Mouse (Mus musculus) forebrain, embryonic 16.5 days (tissue): ENCODE data around the gene Ncf2. TPM values are rescaled to one million over a fixed set of nuclear protein-coding genes. Genes with fewer than 3 reads are reported as not detected.

ENCODE experiments used
- ATAC-seq: fragments of 200-750 bp; cut with Nextera tagmentation; 2 replicates; pipeline ENCODE4 v1.8.0; 2017; ENCODE audit warnings: mild to moderate bottlenecking, moderate library complexity
- H3K27ac ChIP-seq: fragments of 300-500 bp; sonication (generic); 2 replicates; pipeline ENCODE4 v1.5.1; 2014; ENCODE audit warnings: low read length, control low read depth
- H3K27me3 ChIP-seq: fragments of 300-500 bp; sonication (generic); replicated peaks from 2 replicates; pipeline ENCODE4 v1.6.1; 2014; ENCODE audit warnings: low read length; ENCODE audit not compliant: control insufficient read depth, insufficient read depth
- H3K36me3 ChIP-seq: fragments of 300-500 bp; sonication (generic); 2 replicates; pipeline ENCODE4 v1.6.1; 2014; ENCODE audit not compliant: control insufficient read depth, insufficient read depth
- H3K4me1 ChIP-seq: fragments of 300-500 bp; sonication (generic); replicated peaks from 2 replicates; pipeline ENCODE4 v1.6.1; 2014; ENCODE audit warnings: low read length; ENCODE audit not compliant: control insufficient read depth, insufficient read depth
- H3K4me2 ChIP-seq: fragments of 300-500 bp; sonication (generic); 2 replicates; pipeline ENCODE4 v1.6.1; 2014; ENCODE audit warnings: mild to moderate bottlenecking, low read length, control low read depth
- H3K4me3 ChIP-seq: fragments of 300-500 bp; sonication (generic); replicated peaks from 2 replicates; pipeline ENCODE4 v1.5.1; 2014; ENCODE audit warnings: mild to moderate bottlenecking, low read length, control low read depth
- H3K9ac ChIP-seq: fragments of 300-500 bp; sonication (generic); replicated peaks from 2 replicates; pipeline ENCODE4 v1.6.1; 2014; ENCODE audit warnings: low read depth, low read length, control low read depth
- H3K9me3 ChIP-seq: fragments of 300-500 bp; sonication (generic); 2 replicates; pipeline ENCODE4 v1.6.1; 2016; ENCODE audit warnings: low read length; ENCODE audit not compliant: control insufficient read depth
- WGBS: fragments of 180-500 bp; shearing (Covaris S2); extraction: QIAGEN DNeasy Blood & Tissue Kit; methylation state at CpG from one replicate; pipeline ENCODE4 v1.1.7; 2014; 5-methylcytosine and 5-hydroxymethylcytosine counted together
- polyA plus RNA-seq: library from polyadenylated mRNA; unstranded; fragments of >200 nt; fragmentation: Nextera tagmentation; extraction: Ambion mirVana; gene quantifications from 2 replicates; pipeline ENCODE4 v1.2.1, GENCODE M21; 2015

Ncf2 gene
- polyA plus RNA-seq, 1 experiment from 2014 or later = 2.2 TPM

DNA sequence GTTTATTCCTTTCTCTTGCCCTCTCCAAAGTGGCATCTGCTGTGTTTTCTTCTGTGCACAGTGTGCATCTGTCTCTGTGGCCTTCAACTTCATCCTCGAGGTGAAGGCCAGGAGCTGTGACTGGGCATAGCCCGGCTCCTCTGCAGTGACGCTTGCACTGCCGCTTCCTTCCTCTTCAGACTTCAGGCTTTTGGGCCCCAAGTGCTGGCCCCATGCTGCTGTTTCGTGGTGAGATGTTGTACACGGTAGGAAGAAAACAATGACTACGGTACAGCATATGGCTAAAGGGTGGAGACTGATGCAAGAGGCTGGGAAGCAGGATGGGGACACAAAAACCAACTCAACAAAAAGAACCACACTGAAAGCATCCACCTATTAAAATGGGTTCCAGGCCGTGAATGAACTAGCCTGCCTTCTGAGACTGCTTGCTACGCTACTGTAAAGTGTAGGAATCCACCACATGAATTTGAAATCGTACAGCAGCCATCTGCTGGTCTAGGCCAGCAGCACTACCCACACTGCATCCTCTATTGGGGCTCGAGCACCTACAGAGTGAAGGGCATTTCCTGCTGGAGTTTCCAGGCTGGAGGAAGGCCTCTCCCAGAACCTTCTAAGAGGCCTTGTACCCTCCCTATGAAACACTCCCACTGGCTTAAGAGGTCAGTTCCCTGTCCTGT is 38.2 kb downstream of the Ncf2 start:
- Histone ChIP-seq H3K4me3 (no peak overlapping the region), H3K36me3 (peaks cover 28% of the 10 kb centered on the region)
- WGBS = 84% methylated on average over 11 of the region's 11 CpGs

DNA sequence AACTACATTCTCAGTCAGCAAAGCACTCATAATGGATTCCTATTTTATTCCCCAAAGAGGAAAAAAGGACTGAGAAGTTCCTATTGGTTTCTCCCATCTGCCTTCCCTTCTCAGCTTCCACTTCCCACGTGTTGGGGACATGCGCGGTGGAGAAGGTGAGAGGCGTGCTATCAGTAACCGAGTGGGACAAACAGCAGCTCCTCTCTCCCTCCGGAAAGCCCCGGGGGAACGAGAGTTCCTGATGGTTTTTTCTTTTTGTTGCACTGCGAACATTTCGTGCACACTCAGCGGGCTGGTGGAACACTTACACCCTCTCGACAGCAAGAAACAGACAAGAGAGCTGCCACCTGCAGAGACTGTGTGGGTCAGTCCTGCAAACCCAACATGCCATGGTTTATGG is 38.8 kb downstream of the Ncf2 start:
- H3K4me1 ChIP-seq = no peaks in the 10 kb centered on the region
- peaks cover 35% of the 10 kb centered on the region for H3K36me3 ChIP-seq
- no peak overlapping the region for H3K27ac ChIP-seq
- H3K9me3 ChIP-seq = no peaks in the 10 kb centered on the region
- H3K4me2 ChIP-seq = no peak overlapping the region
- 94% methylated on average over 12 of the region's 12 CpGs for WGBS
- H3K9ac ChIP-seq = no peak overlapping the region
- ATAC-seq = no peak
- no peaks in the 10 kb centered on the region for H3K27me3 ChIP-seq
- H3K4me3 ChIP-seq = no peak overlapping the region

More for the DNA sequence above, 38.2 kb downstream of the Ncf2 start:
- Histone ChIP-seq H3K27me3 (no peaks in the 10 kb centered on the region), H3K4me1 (no peaks in the 10 kb centered on the region), H3K4me2 (no peak overlapping the region), H3K9ac (no peak overlapping the region), H3K27ac (no peak overlapping the region), H3K9me3 (no peaks in the 10 kb centered on the region)
- no peak for ATAC-seq

DNA sequence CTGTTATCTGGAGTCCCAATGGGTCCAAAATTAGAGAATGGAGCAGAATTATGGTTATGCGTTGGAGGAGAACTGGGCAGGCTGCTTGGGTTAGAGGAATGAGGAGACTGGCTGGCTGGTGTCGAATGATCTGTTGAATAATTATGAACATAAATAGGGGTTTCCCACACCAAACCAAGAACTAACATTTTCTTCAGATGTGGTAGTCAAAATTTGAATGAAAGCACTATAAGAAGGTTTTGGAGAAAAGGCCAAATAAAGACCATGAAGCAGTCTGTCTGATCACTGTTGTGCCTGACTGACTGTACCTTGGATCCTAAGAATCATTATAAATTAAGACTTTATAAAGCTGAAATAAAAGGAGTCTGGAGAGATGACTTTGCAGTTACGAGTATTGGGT is 40.3 kb downstream of the Ncf2 start:
- 97% methylated on average over 3 of the region's 3 CpGs for WGBS
- Histone ChIP-seq H3K9ac (no peak overlapping the region), H3K36me3 (peaks cover 40% of the 10 kb centered on the region), H3K4me3 (no peak overlapping the region), H3K4me2 (no peak overlapping the region), H3K27ac (no peak overlapping the region), H3K9me3 (no peaks in the 10 kb centered on the region), H3K27me3 (no peaks in the 10 kb centered on the region), H3K4me1 (no peaks in the 10 kb centered on the region)
- no peak for ATAC-seq

GRCm38 (mm10) chr1:152841057-152841456 is 41.1 kb downstream of the Ncf2 start:
- Histone ChIP-seq H3K27me3 (no peaks in the 10 kb centered on the region), H3K4me1 (no peaks in the 10 kb centered on the region), H3K9ac (no peak overlapping the region), H3K36me3 (peaks cover 44% of the 10 kb centered on the region), H3K4me2 (no peak overlapping the region), H3K27ac (no peak overlapping the region), H3K4me3 (no peak overlapping the region), H3K9me3 (no peaks in the 10 kb centered on the region)
- WGBS = 90% methylated on average over 2 of the region's 2 CpGs
- ATAC-seq = no peak

GRCm38 (mm10) chr1:152844634-152845033 is 44.6 kb downstream of the Ncf2 start:
- 95% methylated on average over 1 of the region's 1 CpGs for WGBS
- H3K27me3 ChIP-seq = no peaks in the 10 kb centered on the region
- no peak for ATAC-seq

DNA sequence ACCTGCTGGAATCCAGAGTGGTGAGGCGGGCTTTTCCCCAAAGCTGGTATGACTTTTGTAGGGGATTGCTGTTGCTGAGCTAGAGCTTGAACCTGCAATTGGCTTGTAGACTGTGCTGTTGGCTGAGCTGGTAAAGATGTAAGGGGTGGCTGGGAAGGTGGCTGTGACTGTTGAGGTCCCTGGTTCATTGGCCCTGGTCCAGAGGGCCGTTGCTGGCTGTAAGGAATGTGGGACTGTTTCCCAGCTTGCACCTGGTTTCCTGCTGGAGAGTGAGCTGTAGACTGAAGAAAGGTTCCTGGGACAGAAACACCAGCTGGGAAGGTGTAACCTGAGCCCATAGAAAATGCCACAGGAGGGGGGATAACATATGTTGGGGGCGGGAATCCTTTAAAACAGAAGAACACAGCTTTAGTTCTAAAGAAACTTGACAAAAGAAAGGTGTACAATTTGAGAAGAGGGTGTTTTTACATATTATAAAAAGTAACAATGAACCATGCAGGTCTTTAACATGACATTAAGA is 45.3 kb downstream of the Ncf2 start:
- Histone ChIP-seq H3K9me3 (no peaks in the 10 kb centered on the region), H3K4me3 (no peak overlapping the region), H3K27me3 (no peaks in the 10 kb centered on the region), H3K4me1 (no peaks in the 10 kb centered on the region), H3K27ac (no peak overlapping the region), H3K4me2 (no peak overlapping the region), H3K36me3 (peaks cover 51% of the 10 kb centered on the region), H3K9ac (no peak overlapping the region)
- ATAC-seq = no peak
- WGBS = 80% methylated on average over 3 of the region's 3 CpGs

More at GRCm38 (mm10) chr1:152844634-152845033, 44.6 kb downstream of the Ncf2 start:
- no peaks in the 10 kb centered on the region for H3K4me1 ChIP-seq
- no peak overlapping the region for H3K4me3 ChIP-seq
- no peak overlapping the region for H3K27ac ChIP-seq
- H3K4me2 ChIP-seq = no peak overlapping the region
- no peaks in the 10 kb centered on the region for H3K9me3 ChIP-seq
- H3K9ac ChIP-seq = no peak overlapping the region
- peaks cover 56% of the 10 kb centered on the region for H3K36me3 ChIP-seq

DNA sequence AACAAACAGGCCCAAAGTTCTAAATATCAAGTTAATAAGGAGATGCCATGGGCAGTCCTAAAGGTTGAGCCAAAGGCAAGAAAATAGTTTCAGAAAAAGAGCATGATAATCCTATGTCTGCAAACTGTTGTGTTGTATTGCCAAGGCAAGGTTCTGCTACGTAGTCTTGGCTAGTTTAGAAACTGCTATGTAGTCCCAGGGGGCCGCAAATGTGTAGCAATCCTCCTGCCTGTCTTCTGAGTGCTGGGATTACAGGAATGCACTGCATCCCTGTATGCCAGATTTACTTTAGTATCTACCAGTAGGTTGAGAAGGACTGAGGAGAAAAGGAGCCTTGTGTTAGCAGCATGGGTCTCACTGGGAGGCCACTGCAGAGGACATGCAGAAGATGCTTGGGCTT is 46.9 kb downstream of the Ncf2 start:
- no peaks in the 10 kb centered on the region for H3K27me3 ChIP-seq
- no peak for ATAC-seq
- no peak overlapping the region for H3K4me3 ChIP-seq
- no peak overlapping the region for H3K4me2 ChIP-seq
- H3K9ac ChIP-seq = no peak overlapping the region
- H3K27ac ChIP-seq = no peak overlapping the region
- WGBS = 92% methylated on average over 2 of the region's 2 CpGs
- no peaks in the 10 kb centered on the region for H3K9me3 ChIP-seq
- H3K36me3 ChIP-seq = peaks cover 40% of the 10 kb centered on the region
- H3K4me1 ChIP-seq = no peaks in the 10 kb centered on the region

DNA sequence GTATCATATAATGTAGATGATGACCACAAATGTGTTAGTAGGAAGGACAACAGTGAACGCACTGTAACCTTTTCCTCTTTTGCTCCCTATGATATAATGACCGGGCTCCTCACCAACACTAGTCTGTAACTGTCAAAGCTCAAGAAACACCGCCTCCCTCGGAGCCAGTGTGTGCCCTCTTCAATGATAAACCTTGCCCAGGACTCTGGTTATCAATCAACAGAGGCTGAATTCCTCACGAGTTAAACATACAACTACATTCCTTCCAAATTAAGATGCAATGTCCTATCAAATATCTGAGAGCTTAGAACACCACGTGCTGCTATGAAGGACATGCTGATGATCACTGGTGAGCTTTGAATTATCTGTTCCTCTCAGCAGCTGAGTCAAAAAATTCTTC is 69.9 kb downstream of the Ncf2 start:
- no peak overlapping the region for H3K27ac ChIP-seq
- H3K27me3 ChIP-seq = no peaks in the 10 kb centered on the region
- H3K9ac ChIP-seq = no peak overlapping the region
- 97% methylated on average over 6 of the region's 6 CpGs for WGBS
- H3K4me3 ChIP-seq = no peak overlapping the region
- no peaks in the 10 kb centered on the region for H3K9me3 ChIP-seq
- no peaks in the 10 kb centered on the region for H3K4me1 ChIP-seq
- peaks cover 9% of the 10 kb centered on the region for H3K36me3 ChIP-seq
- no peak for ATAC-seq
- no peak overlapping the region for H3K4me2 ChIP-seq

DNA sequence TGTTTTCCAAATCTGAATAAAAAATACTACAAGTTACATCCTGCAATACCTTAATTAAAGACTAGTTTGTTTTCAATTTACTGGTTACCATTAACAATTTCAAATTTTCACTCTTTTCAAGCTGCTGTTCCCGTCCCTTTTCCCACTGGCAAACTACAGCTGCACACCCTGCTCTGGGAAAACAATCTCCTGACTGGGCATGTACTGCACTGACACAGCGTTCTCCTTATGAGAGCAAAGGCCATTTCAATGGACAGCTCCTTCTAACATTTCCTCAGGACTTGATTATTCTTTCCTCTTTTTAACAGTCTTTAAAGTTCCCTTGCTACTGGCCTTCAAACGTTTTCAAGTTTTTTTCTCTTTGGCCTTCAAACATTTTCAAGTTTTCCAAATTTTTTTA is 71.0 kb downstream of the Ncf2 start:
- Histone ChIP-seq H3K27ac (no peak overlapping the region), H3K4me3 (no peak overlapping the region), H3K27me3 (no peaks in the 10 kb centered on the region), H3K4me1 (no peaks in the 10 kb centered on the region), H3K36me3 (peaks cover 6% of the 10 kb centered on the region), H3K9me3 (no peaks in the 10 kb centered on the region), H3K4me2 (no peak overlapping the region), H3K9ac (no peak overlapping the region)
- no peak for ATAC-seq
- WGBS = 70% methylated on average over 3 of the region's 3 CpGs
